Mouse (Mus musculus) C2C12 (cell line): ENCODE results near the gene Olfr605.
"Not testable (repeated sequence)": the region's sequence is repeated elsewhere in the genome, so short reads cannot be mapped to it uniquely, and the experiment has no call there.

Source experiments
- CEBPB ChIP-seq: IDR thresholded peaks from one replicate; pipeline ENCODE4 v1.6.1; 2011; ENCODE audit warnings: low read depth, mild to moderate bottlenecking, control low read depth, moderate library complexity
- CTCF ChIP-seq: IDR thresholded peaks from one replicate; pipeline ENCODE4 v1.5.1; 2011; ENCODE audit not compliant: control insufficient read depth, insufficient read depth, insufficient read length
- MYOD1 ChIP-seq: IDR thresholded peaks from one replicate; pipeline ENCODE4 v1.6.1; 2011; ENCODE audit warnings: low read depth; ENCODE audit not compliant: control insufficient read depth, insufficient read length
- USF1 ChIP-seq: IDR thresholded peaks from one replicate; pipeline ENCODE4 v1.6.1; 2011; ENCODE audit warnings: low read depth, mild to moderate bottlenecking, control low read depth, moderate library complexity

GRCm38 (mm10) chr7:103414772-103415171 is 30.5 kb downstream of the Olfr605 start, which contains the start of gene Usp17lc:
- not testable (repeated sequence) for TF ChIP-seq USF1, CTCF, CEBPB, MYOD1
